9 mouse cellular contexts compared by ENCODE assay signal in genomic region chr9:118476766-118477271, GRCm38 (mm10). TPM values are rescaled to one million over a fixed set of nuclear protein-coding genes. Genes with fewer than 3 reads are reported as not detected.
DNase-seq lines count a peak whose midpoint lies in the region; ATAC-seq and TF ChIP-seq lines count a peak whose summit lies in the region.
"Had no signal": no experiment of that assay in that cellular context is flagged by ENCODE, and none has a peak within 500 bp of the region (broad histone marks: within the 10 kb centered on the region; RNA-seq: fewer than 3 reads in every experiment).

No protein-coding gene starts in this region.

- TF ChIP-seq POLR2A in brain, embryonic 14.5 days (IDR thresholded peaks at IDR 0.05; ENCODE audit: borderline replicate concordance, extremely low read depth, insufficient read depth, insufficient read length, poor library complexity, severe bottlenecking), result no peak

- peaks cover 73% of the 10 kb centered on the region for H3K27me3 ChIP-seq in heart, embryonic 12.5 days (replicated peaks)
- H3K27me3 ChIP-seq in midbrain, embryonic 14.5 days (ENCODE audit: control insufficient read depth, insufficient read depth, low read length), result peaks cover 72% of the 10 kb centered on the region

- DNase-seq in heart, adult 11 months, result no peak
- peak; percentile 80 for DNase-seq in brain, embryonic 14.5 days (ENCODE audit: low read depth)
- DNase-seq in heart, postnatal 10 days, result peak; percentile 25 to 34
- peak; percentile 64 for DNase-seq in midbrain, embryonic 14.5 days
- no peak for DNase-seq in layer of hippocampus, postnatal 10 days (ENCODE audit: low spot score in 2 of 2)
- DNase-seq in c-Kit-positive CD71-positive TER-119-positive erythroid progenitor cells, embryonic 14.5 days (ENCODE audit: low spot score), result no peak
- DNase-seq in spleen, postnatal 10 days (ENCODE audit: low spot score in 2 of 2), result no peak

- peak overlapping the region; percentile 84 for H3K4me2 ChIP-seq in heart, embryonic 12.5 days
- H3K4me2 ChIP-seq in midbrain, embryonic 14.5 days (ENCODE audit: low read length), result peak overlapping the region; percentile 41

- intact Hi-C loops in heart, postnatal 10 days (cut with DNase I), result no loop called here

- H3K9me3 ChIP-seq in heart, embryonic 12.5 days (replicated peaks), result no peaks in the 10 kb centered on the region
- no peaks in the 10 kb centered on the region for H3K9me3 ChIP-seq in midbrain, embryonic 14.5 days (ENCODE audit: control insufficient read depth, low read length)

- H3K4me1 ChIP-seq in heart, embryonic 12.5 days (replicated peaks), result peaks cover 30% of the 10 kb centered on the region
- H3K4me1 ChIP-seq in midbrain, embryonic 14.5 days (ENCODE audit: control insufficient read depth, insufficient read depth, low read length), result peaks cover 17% of the 10 kb centered on the region; the same call in 1 of the 2 replicates

- WGBS in heart, embryonic 12.5 days, result under 1% methylated on average over 33 of the region's 33 CpGs
- under 1% methylated on average over 33 of the region's 33 CpGs for WGBS in midbrain, embryonic 14.5 days

- no peak for ATAC-seq in heart, embryonic 12.5 days (ENCODE audit: insufficient number of reproducible peaks, low FRiP score)
- no peak for ATAC-seq in midbrain, embryonic 14.5 days (ENCODE audit: low FRiP score, low TSS enrichment)

- H3K4me3 ChIP-seq in heart, embryonic 12.5 days, result peak overlapping the region; percentile 52
- peak overlapping the region; percentile 18; the same call in 1 of the 2 replicates for H3K4me3 ChIP-seq in midbrain, embryonic 14.5 days (replicated peaks; ENCODE audit: low read depth, low read length)

- H3K27ac ChIP-seq in heart, embryonic 12.5 days (ENCODE audit: poor library complexity, severe bottlenecking), result no peak overlapping the region
- H3K27ac ChIP-seq in midbrain, embryonic 14.5 days (replicated peaks; ENCODE audit: low read depth, low read length), result no peak overlapping the region

- H3K36me3 ChIP-seq in heart, embryonic 12.5 days, result no peaks in the 10 kb centered on the region
- no peaks in the 10 kb centered on the region for H3K36me3 ChIP-seq in midbrain, embryonic 14.5 days (ENCODE audit: control insufficient read depth, insufficient read depth, low read length)

- H3K9ac ChIP-seq in heart, embryonic 12.5 days, result no peak overlapping the region
- H3K9ac ChIP-seq in midbrain, embryonic 14.5 days (replicated peaks; ENCODE audit: low read length), result no peak overlapping the region

- no peak for TF ChIP-seq CTCF in brain, embryonic 14.5 days (IDR thresholded peaks at IDR 0.05; ENCODE audit: borderline replicate concordance, extremely low read depth, insufficient read depth, insufficient read length)

RNA-seq across cellular contexts. Expression of gene Eomes, which starts 1.2 kb away (rescaled TPM):
- 0.08 and 0.11 TPM in 2 replicates for polyA plus RNA-seq in heart, embryonic 12.5 days (2016; fragmentation: Nextera tagmentation; extraction: Ambion mirVana)
- 12.6 and 33.7 TPM in 2 replicates for polyA plus RNA-seq in brain, embryonic 14.5 days (2012; rRNA removed)
- total RNA-seq in heart, postnatal 10 days (2021), result not detected
- polyA plus RNA-seq in midbrain, embryonic 14.5 days (2014; fragmentation: Nextera tagmentation; extraction: Ambion mirVana), result 1.6 and 1.9 TPM in 2 replicates
- total RNA-seq in layer of hippocampus, postnatal 10 days (2021), result 1 to 10 TPM; 5.2 to 6.1 TPM
- total RNA-seq: MEL had no signal

RNA-seq across cellular contexts. Expression of gene Golga4, which starts 29.2 kb away (rescaled TPM):
- 74.8 and 75.5 TPM in 2 replicates for polyA plus RNA-seq in heart, embryonic 12.5 days (2016; fragmentation: Nextera tagmentation; extraction: Ambion mirVana)
- 44.5 and 60.5 TPM in 2 replicates for polyA plus RNA-seq in brain, embryonic 14.5 days (2012; rRNA removed)
- 100 to 1,000 TPM; 171 to 176 TPM for total RNA-seq in heart, postnatal 10 days (2021)
- 47.8 and 53.3 TPM in 2 replicates for polyA plus RNA-seq in midbrain, embryonic 14.5 days (2014; fragmentation: Nextera tagmentation; extraction: Ambion mirVana)
- total RNA-seq in layer of hippocampus, postnatal 10 days (2021), result 10 to 100 TPM; 67.3 to 76.7 TPM

Comparison
In these comparisons a context has a peak if more than half of its experiments do, and no peak if none do; other contexts are left out.
1. DNase-seq: peak in brain, embryonic 14.5 days (single experiment), heart, postnatal 10 days (2 of 2) and midbrain, embryonic 14.5 days (single experiment); none in heart, adult 11 months (single experiment), layer of hippocampus, postnatal 10 days (0 of 2), c-Kit-positive CD71-positive TER-119-positive erythroid progenitor cells, embryonic 14.5 days (single experiment) and spleen, postnatal 10 days (0 of 2).